Mouse (Mus musculus) midbrain, embryonic 12.5 days (tissue): ENCODE measurements at regions not wholly inside any gene's neighbourhood (a gene's known extent, or its start where the extent isn't known, plus 50 kb on each side); places are given as distances from the start of the nearest gene placed in this dataset.

Experiments
- ATAC-seq: fragments of 200-750 bp; cut with Nextera tagmentation; 2 replicates; pipeline ENCODE4 v1.8.0; 2017; ENCODE audit warnings: low read depth, moderate TSS enrichment, moderate library complexity; ENCODE audit not compliant: low FRiP score
- H3K27ac ChIP-seq: fragments of 300-500 bp; sonication (generic); replicated peaks from 2 replicates; pipeline ENCODE4 v1.5.1; 2016; ENCODE audit warnings: mild to moderate bottlenecking
- H3K27me3 ChIP-seq: fragments of 300-500 bp; sonication (generic); 2 replicates; pipeline ENCODE4 v1.6.1; 2016; ENCODE audit warnings: mild to moderate bottlenecking
- H3K36me3 ChIP-seq: fragments of 300-500 bp; sonication (generic); 2 replicates; pipeline ENCODE4 v1.6.1; 2016
- H3K4me1 ChIP-seq: fragments of 300-500 bp; sonication (generic); 2 replicates; pipeline ENCODE4 v1.6.1; 2016
- H3K4me2 ChIP-seq: fragments of 300-500 bp; sonication (generic); replicated peaks from 2 replicates; pipeline ENCODE4 v1.6.1; 2016; ENCODE audit warnings: mild to moderate bottlenecking, moderate library complexity
- H3K4me3 ChIP-seq: fragments of 300-500 bp; sonication (generic); 2 replicates; pipeline ENCODE4 v1.5.1; 2016; ENCODE audit warnings: mild to moderate bottlenecking
- H3K9ac ChIP-seq: fragments of 300-500 bp; sonication (generic); replicated peaks from 2 replicates; pipeline ENCODE4 v1.6.1; 2016; ENCODE audit warnings: mild to moderate bottlenecking, moderate library complexity
- H3K9me3 ChIP-seq: fragments of 300-500 bp; sonication (generic); 2 replicates; pipeline ENCODE4 v1.6.1; 2016; ENCODE audit warnings: mild to moderate bottlenecking
- WGBS: fragments of 180-500 bp; shearing (Covaris S2); methylation state at CpG from one replicate; pipeline ENCODE4 v1.1.7; 2016; 5-methylcytosine and 5-hydroxymethylcytosine counted together

DNA sequence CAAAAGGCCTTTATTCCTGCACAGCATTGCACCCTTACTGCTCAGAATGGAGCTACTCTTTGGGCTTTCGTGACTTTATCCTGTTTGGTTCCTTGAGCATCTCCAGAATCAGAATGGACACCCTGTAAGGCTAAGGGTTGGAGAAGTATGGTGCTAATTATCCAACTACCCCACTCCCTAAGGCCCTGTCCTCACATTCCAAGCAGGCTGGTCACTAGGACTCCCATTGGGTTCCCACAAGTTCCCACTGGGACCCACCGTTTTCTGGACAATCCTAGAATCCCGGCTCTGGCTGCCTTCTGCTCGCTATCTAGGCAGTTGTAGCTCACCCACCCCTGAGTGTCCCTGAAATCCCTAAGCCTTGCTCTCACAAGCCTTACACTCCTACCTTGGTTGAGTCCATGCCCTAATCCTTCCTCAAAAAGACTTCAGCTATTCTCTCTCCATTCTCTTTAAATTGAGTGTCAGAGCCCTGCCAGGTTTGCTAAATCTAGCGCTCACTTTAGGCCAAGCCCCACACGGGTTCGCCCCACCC lies 146.1 kb downstream of the Efcab1 start:
- peaks cover 21% of the 10 kb centered on the region for H3K4me1 ChIP-seq
- H3K27ac ChIP-seq: no peak overlapping the region
- no peaks in the 10 kb centered on the region for H3K27me3 ChIP-seq
- H3K4me2 ChIP-seq: peak overlapping the region; percentile 38
- WGBS: 12% methylated on average over 7 of the region's 7 CpGs
- no peaks in the 10 kb centered on the region for H3K36me3 ChIP-seq
- 0 out of 2 replicates have a peak, but pooled peaks have one; percentile 1 for ATAC-seq
- H3K9me3 ChIP-seq: no peaks in the 10 kb centered on the region
- H3K4me3 ChIP-seq: no peak overlapping the region
- H3K9ac ChIP-seq: no peak overlapping the region

DNA sequence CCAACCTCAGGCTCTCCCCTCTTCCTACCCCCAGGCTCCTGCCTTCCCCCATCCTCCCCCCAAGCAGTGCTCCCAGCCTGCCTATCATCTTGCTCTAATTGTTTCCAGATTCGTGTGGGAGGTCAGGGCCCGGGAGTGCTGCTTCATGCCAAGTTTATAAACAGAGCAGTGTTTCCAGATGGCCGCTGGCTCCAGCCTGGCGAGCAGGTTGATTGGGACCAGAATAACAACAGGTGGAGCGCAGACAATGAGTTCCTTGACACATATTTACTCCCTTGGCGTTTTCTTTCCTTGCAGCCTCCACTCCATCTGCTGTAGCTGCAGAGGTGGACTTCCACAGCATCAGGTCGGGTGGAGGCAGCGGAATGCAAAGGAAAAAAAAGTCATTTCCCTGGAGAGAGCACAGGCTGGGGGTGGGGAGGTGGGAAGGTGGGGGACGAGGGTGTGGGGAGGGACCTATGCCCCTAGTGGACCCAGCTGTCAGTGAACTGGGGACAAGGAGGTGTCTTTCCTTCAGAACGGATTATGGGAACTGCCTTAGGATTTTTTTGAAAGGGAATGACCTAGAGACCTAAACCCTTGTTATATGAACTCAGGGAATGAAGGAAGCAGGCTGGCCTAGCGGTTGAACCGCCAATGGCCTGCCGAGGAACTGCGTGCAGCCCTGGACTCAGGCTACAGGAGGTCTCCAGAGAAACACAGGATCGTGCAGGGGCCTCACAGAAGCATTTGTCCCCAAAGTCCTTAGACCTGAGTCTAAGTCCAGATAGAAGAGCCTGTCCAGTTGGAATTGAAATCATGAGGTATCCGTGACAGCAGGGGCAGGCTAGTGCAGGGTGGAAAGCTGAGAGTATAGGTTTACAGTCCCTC lies 146.8 kb downstream of the Efcab1 start:
- Histone ChIP-seq H3K27ac (no peak overlapping the region), H3K4me2 (peak overlapping the region; percentile 38), H3K4me1 (peaks cover 21% of the 10 kb centered on the region), H3K36me3 (no peaks in the 10 kb centered on the region), H3K9ac (no peak overlapping the region), H3K9me3 (no peaks in the 10 kb centered on the region), H3K4me3 (no peak overlapping the region), H3K27me3 (no peaks in the 10 kb centered on the region)
- ATAC-seq: peak; percentile 81
- 2% methylated on average over 16 of the region's 16 CpGs for WGBS

GRCm38 (mm10) chr16:15053840-15054239 lies 147.4 kb downstream of the Efcab1 start:
- Histone ChIP-seq H3K9ac (no peak overlapping the region), H3K4me1 (peaks cover 21% of the 10 kb centered on the region), H3K36me3 (no peaks in the 10 kb centered on the region), H3K4me2 (no peak overlapping the region; the same call in 1 of the 2 replicates), H3K4me3 (no peak overlapping the region), H3K27me3 (no peaks in the 10 kb centered on the region), H3K27ac (no peak overlapping the region), H3K9me3 (no peaks in the 10 kb centered on the region)
- WGBS: 2% methylated on average over 4 of the region's 4 CpGs
- ATAC-seq: peak; percentile 55; the same call in 1 of the 2 replicates

- H3K4me3 ChIP-seq: no peak overlapping the region
- no peak overlapping the region for H3K9ac ChIP-seq
- no peak overlapping the region for H3K4me2 ChIP-seq
- H3K27me3 ChIP-seq: no peaks in the 10 kb centered on the region
- peaks cover 21% of the 10 kb centered on the region for H3K4me1 ChIP-seq
- no peak overlapping the region for H3K27ac ChIP-seq
- 24% methylated on average over 5 of the region's 5 CpGs for WGBS
- no peak for ATAC-seq
- H3K36me3 ChIP-seq: no peaks in the 10 kb centered on the region
- H3K9me3 ChIP-seq: no peaks in the 10 kb centered on the region
These were observed 148.0 kb downstream of the Efcab1 start for GRCm38 (mm10) chr16:15054306-15055001.

DNA sequence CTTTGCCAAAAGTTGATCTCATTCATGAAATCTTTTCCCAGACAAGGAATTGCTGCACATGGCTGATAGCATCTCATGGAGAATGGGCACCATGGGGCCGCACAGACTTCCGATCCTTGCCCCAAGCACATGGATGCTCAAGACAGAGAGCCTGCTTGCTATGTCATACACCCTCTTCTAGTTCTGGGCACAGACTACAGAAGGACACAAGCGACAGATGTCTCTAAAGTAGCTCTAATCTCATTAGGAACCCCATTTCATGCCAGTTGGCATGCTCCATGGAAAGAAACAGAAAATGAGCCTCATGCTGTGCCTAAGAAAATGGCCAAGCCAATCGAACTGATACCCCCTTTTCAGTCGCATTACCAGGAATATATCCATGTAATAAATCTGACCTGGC lies 149.3 kb downstream of the Efcab1 start:
- no peaks in the 10 kb centered on the region for H3K9me3 ChIP-seq
- no peaks in the 10 kb centered on the region for H3K27me3 ChIP-seq
- H3K27ac ChIP-seq: no peak overlapping the region
- 46% methylated on average over 5 of the region's 5 CpGs for WGBS
- peaks cover 21% of the 10 kb centered on the region for H3K4me1 ChIP-seq
- no peak for ATAC-seq
- H3K9ac ChIP-seq: no peak overlapping the region
- H3K36me3 ChIP-seq: no peaks in the 10 kb centered on the region
- H3K4me3 ChIP-seq: no peak overlapping the region
- H3K4me2 ChIP-seq: no peak overlapping the region

DNA sequence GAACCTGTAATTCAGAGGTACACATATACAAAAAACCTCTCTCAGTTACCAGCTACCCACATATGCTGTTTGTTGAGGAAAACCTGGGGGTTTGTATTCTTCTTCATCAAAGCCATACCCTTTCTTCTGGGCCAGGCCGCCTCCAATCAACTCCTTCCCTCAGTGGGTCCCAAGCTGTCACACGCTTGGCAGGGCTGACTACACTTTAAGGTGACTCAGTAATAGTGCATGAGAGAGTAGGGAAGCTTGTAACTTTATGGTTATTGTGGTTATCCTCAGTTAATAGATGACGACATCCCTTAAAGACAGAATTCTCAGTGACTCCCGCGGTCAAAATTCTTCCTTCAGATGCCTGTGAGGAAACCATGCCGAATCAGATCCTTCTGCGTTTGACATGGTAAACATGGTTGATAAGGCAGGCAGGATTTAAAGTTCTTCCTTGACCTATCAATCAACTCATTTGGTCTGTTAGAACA lies 164.1 kb downstream of the Efcab1 start:
- Histone ChIP-seq H3K4me2 (no peak overlapping the region), H3K4me3 (no peak overlapping the region), H3K27ac (no peak overlapping the region), H3K4me1 (no peaks in the 10 kb centered on the region), H3K36me3 (no peaks in the 10 kb centered on the region), H3K9me3 (no peaks in the 10 kb centered on the region), H3K9ac (no peak overlapping the region), H3K27me3 (no peaks in the 10 kb centered on the region)
- WGBS: 89% methylated on average over 7 of the region's 7 CpGs
- no peak for ATAC-seq

DNA sequence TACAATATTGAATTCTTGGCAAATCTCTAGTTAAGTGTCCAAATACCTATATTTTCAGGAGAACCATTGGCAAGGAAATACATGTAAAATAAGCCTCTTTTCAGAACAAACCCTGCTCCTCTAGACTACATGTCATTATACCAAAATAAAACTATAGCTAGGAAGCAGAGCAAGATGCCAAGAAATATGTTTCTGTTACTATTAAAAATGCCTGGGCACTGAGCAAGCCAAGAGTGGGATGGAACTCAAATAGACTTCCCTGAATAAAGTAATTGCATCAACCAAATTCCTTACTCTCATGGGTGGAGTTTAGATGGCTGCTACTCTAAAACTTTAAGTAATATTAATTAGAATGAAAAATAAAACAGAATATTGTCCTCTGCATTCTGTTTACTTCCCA lies 168.0 kb downstream of the Efcab1 start:
- Histone ChIP-seq H3K4me3 (no peak overlapping the region), H3K9me3 (no peaks in the 10 kb centered on the region), H3K36me3 (no peaks in the 10 kb centered on the region), H3K27ac (no peak overlapping the region), H3K4me1 (no peaks in the 10 kb centered on the region), H3K27me3 (no peaks in the 10 kb centered on the region), H3K9ac (no peak overlapping the region), H3K4me2 (no peak overlapping the region)
- ATAC-seq: no peak

DNA sequence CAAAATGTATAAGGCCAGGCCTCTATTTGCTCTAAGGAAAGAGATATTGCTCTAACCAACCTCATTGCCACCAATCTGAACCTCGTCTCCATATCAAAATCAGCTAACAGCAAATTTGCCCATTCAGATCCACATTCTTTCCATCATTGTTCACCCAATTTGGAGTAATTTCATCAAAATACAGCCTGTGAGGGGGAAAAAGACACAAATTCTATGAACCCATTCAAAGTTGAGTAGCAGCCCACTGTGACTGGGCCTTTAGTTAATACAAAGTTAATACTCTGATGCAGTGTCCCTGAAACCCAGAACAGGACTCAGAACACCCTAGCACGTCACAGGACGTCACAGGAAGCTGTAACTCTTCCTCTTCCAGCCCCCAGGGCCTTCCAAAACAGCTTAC lies 177.3 kb downstream of the Efcab1 start:
- peaks cover 23% of the 10 kb centered on the region for H3K27me3 ChIP-seq
- no peak overlapping the region for H3K4me3 ChIP-seq
- H3K36me3 ChIP-seq: no peaks in the 10 kb centered on the region
- no peak for ATAC-seq
- H3K4me1 ChIP-seq: peaks cover 13% of the 10 kb centered on the region; the same call in 1 of the 2 replicates
- no peaks in the 10 kb centered on the region for H3K9me3 ChIP-seq
- peak overlapping the region; percentile 93; the same call in 1 of the 2 replicates for H3K4me2 ChIP-seq
- no peak overlapping the region for H3K9ac ChIP-seq
- H3K27ac ChIP-seq: no peak overlapping the region
- 35% methylated on average over 3 of the region's 3 CpGs for WGBS

- Histone ChIP-seq H3K4me2 (peak overlapping the region; percentile 93), H3K27ac (0 out of 2 replicates have a peak overlapping the region, but pooled peaks have one; percentile 6), H3K9me3 (no peaks in the 10 kb centered on the region), H3K9ac (no peak overlapping the region; the same call in 1 of the 2 replicates), H3K4me1 (peaks cover 13% of the 10 kb centered on the region; the same call in 1 of the 2 replicates), H3K36me3 (no peaks in the 10 kb centered on the region), H3K27me3 (peaks cover 23% of the 10 kb centered on the region), H3K4me3 (peak overlapping the region; percentile 55)
- ATAC-seq: peak; percentile 75; the same call in 1 of the 2 replicates
- WGBS: 16% methylated on average over 10 of the region's 10 CpGs
These were observed 177.8 kb downstream of the Efcab1 start for GRCm38 (mm10) chr16:15084147-15084752.

- H3K4me2 ChIP-seq: peak overlapping the region; percentile 93
- WGBS: 2% methylated on average over 56 of the region's 56 CpGs
- peak overlapping the region; percentile 55 for H3K4me3 ChIP-seq
- H3K36me3 ChIP-seq: no peaks in the 10 kb centered on the region
- no peak overlapping the region for H3K27ac ChIP-seq
- peaks cover 23% of the 10 kb centered on the region for H3K27me3 ChIP-seq
- H3K9me3 ChIP-seq: no peaks in the 10 kb centered on the region
- ATAC-seq: peak; percentile 92
- peak overlapping the region; percentile 44; the same call in 1 of the 2 replicates for H3K9ac ChIP-seq
- peaks cover 13% of the 10 kb centered on the region; the same call in 1 of the 2 replicates for H3K4me1 ChIP-seq
These were observed 178.6 kb downstream of the Efcab1 start for GRCm38 (mm10) chr16:15084753-15085728.

GRCm38 (mm10) chr16:15086556-15086955 lies 180.2 kb downstream of the Efcab1 start:
- Histone ChIP-seq H3K27ac (no peak overlapping the region), H3K9ac (no peak overlapping the region), H3K4me3 (no peak overlapping the region), H3K36me3 (no peaks in the 10 kb centered on the region), H3K27me3 (peaks cover 23% of the 10 kb centered on the region), H3K9me3 (no peaks in the 10 kb centered on the region), H3K4me2 (no peak overlapping the region), H3K4me1 (peaks cover 13% of the 10 kb centered on the region; the same call in 1 of the 2 replicates)
- 90% methylated on average over 4 of the region's 4 CpGs for WGBS
- no peak for ATAC-seq
